Mouse (Mus musculus) cerebellum, adult 11-12 months (tissue): ENCODE results near the gene Slc36a4.
A peak's percentile ranks its signal among the peaks of the same experiment; 100 is the strongest.

Source experiments
- DNase-seq: peaks from one replicate; pipeline ENCODE4 v3.0.0; 2022

The Slc36a4 gene

GRCm38 (mm10) chr9:15709599-15710381 lies at the start of gene Slc36a4:
Gene Slc36a4 (plus strand): TSS chr9:15709738.
- peak; percentile 78 for DNase-seq

- no peak for DNase-seq
Observed at GRCm38 (mm10) chr9:15664606-15665005, 44.9 kb upstream of the Slc36a4 start.

GRCm38 (mm10) chr9:15669452-15669851 lies 40.1 kb upstream of the Slc36a4 start:
- DNase-seq: no peak

- no peak for DNase-seq
Observed at GRCm38 (mm10) chr9:15670002-15670527, 39.5 kb upstream of the Slc36a4 start.

- DNase-seq: no peak
Observed at GRCm38 (mm10) chr9:15672251-15672650, 37.3 kb upstream of the Slc36a4 start.

- DNase-seq: peak; percentile 9
Observed at GRCm38 (mm10) chr9:15681855-15682466, 27.6 kb upstream of the Slc36a4 start.

GRCm38 (mm10) chr9:15685215-15685614 lies 24.3 kb upstream of the Slc36a4 start:
- peak; percentile 19 for DNase-seq

- no peak for DNase-seq
Observed at GRCm38 (mm10) chr9:15687358-15687757, 22.2 kb upstream of the Slc36a4 start.

GRCm38 (mm10) chr9:15693847-15694246 lies 15.7 kb upstream of the Slc36a4 start:
- DNase-seq: no peak

GRCm38 (mm10) chr9:15694989-15695388 lies 14.5 kb upstream of the Slc36a4 start:
- DNase-seq: no peak

- DNase-seq: no peak
Observed at GRCm38 (mm10) chr9:15705706-15706105, 3.8 kb upstream of the Slc36a4 start.

GRCm38 (mm10) chr9:15708979-15709598 lies 449 bp upstream of the Slc36a4 start:
- no peak for DNase-seq

- no peak for DNase-seq
Observed at GRCm38 (mm10) chr9:15710821-15711565, 1.5 kb downstream of the Slc36a4 start.

GRCm38 (mm10) chr9:15711676-15712075 lies 2.1 kb downstream of the Slc36a4 start:
- no peak for DNase-seq

GRCm38 (mm10) chr9:15714792-15715191 lies 5.3 kb downstream of the Slc36a4 start:
- no peak for DNase-seq

GRCm38 (mm10) chr9:15715193-15715989 lies 5.9 kb downstream of the Slc36a4 start:
- no peak for DNase-seq

GRCm38 (mm10) chr9:15717363-15717762 lies 7.8 kb downstream of the Slc36a4 start:
- DNase-seq: no peak

- no peak for DNase-seq
Observed at GRCm38 (mm10) chr9:15718295-15718694, 8.8 kb downstream of the Slc36a4 start.

- DNase-seq: no peak
Observed at GRCm38 (mm10) chr9:15719594-15719993, 10.1 kb downstream of the Slc36a4 start.

- no peak for DNase-seq
Observed at GRCm38 (mm10) chr9:15720556-15720955, 11.0 kb downstream of the Slc36a4 start.

- DNase-seq: no peak
Observed at GRCm38 (mm10) chr9:15721226-15721833, 11.8 kb downstream of the Slc36a4 start.

- no peak for DNase-seq
Observed at GRCm38 (mm10) chr9:15722506-15722905, 13.0 kb downstream of the Slc36a4 start.
